Mouse (Mus musculus) hindbrain, embryonic 11.5 days (tissue): ENCODE data around the gene Tmub1. TPM values are rescaled to one million over a fixed set of nuclear protein-coding genes. Genes with fewer than 3 reads are reported as not detected.

ENCODE experiments used
- ATAC-seq: fragments of 200-750 bp; cut with Nextera tagmentation; 2 replicates; pipeline ENCODE4 v1.8.0; 2017; ENCODE audit warnings: mild to moderate bottlenecking, moderate TSS enrichment, moderate library complexity; ENCODE audit not compliant: low FRiP score
- DNase-seq: peaks from one replicate; pipeline ENCODE4 v3.0.0-alpha.2; 2015; ENCODE audit warnings: low spot score
- H3K27ac ChIP-seq: fragments of 300-500 bp; sonication (generic); 2 replicates; pipeline ENCODE4 v1.5.1; 2014; ENCODE audit warnings: mild to moderate bottlenecking, low read depth, low read length
- H3K27me3 ChIP-seq: fragments of 300-500 bp; sonication (generic); 2 replicates; pipeline ENCODE4 v1.6.1; 2014; ENCODE audit warnings: mild to moderate bottlenecking, low read length, moderate library complexity, mixed read lengths; ENCODE audit not compliant: control insufficient read depth, insufficient read depth
- H3K36me3 ChIP-seq: fragments of 300-500 bp; sonication (generic); 2 replicates; pipeline ENCODE4 v1.6.1; 2014; ENCODE audit warnings: mild to moderate bottlenecking, low read length, moderate library complexity, mixed read lengths; ENCODE audit not compliant: control insufficient read depth, insufficient read depth
- H3K4me1 ChIP-seq: fragments of 300-500 bp; sonication (generic); replicated peaks from 2 replicates; pipeline ENCODE4 v1.6.1; 2014; ENCODE audit warnings: low read length, mixed read lengths; ENCODE audit not compliant: control insufficient read depth, insufficient read depth
- H3K4me2 ChIP-seq: fragments of 300-500 bp; sonication (generic); replicated peaks from 2 replicates; pipeline ENCODE4 v1.6.1; 2014; ENCODE audit warnings: mild to moderate bottlenecking, low read depth, low read length
- H3K4me3 ChIP-seq: fragments of 300-500 bp; sonication (generic); 2 replicates; pipeline ENCODE4 v1.5.1; 2014; ENCODE audit warnings: low read depth, low read length
- H3K9ac ChIP-seq: fragments of 300-500 bp; sonication (generic); 2 replicates; pipeline ENCODE4 v1.6.1; 2014; ENCODE audit warnings: low read depth, low read length
- H3K9me3 ChIP-seq: fragments of 300-500 bp; sonication (generic); 2 replicates; pipeline ENCODE4 v1.6.1; 2016; ENCODE audit warnings: low read length; ENCODE audit not compliant: control insufficient read depth
- WGBS: fragments of 180-500 bp; shearing (Covaris S2); extraction: QIAGEN DNeasy Blood & Tissue Kit; methylation state at CpG from one replicate; pipeline ENCODE4 v1.1.7; 2014; 5-methylcytosine and 5-hydroxymethylcytosine counted together
- polyA plus RNA-seq: library from polyadenylated mRNA; unstranded; fragments of >200 nt; fragmentation: Nextera tagmentation; extraction: Ambion mirVana; gene quantifications from 2 replicates; pipeline ENCODE4 v1.2.1, GENCODE M21; 2014

Tmub1 gene
- polyA plus RNA-seq: 30.0 and 33.6 TPM in 2 replicates

DNA sequence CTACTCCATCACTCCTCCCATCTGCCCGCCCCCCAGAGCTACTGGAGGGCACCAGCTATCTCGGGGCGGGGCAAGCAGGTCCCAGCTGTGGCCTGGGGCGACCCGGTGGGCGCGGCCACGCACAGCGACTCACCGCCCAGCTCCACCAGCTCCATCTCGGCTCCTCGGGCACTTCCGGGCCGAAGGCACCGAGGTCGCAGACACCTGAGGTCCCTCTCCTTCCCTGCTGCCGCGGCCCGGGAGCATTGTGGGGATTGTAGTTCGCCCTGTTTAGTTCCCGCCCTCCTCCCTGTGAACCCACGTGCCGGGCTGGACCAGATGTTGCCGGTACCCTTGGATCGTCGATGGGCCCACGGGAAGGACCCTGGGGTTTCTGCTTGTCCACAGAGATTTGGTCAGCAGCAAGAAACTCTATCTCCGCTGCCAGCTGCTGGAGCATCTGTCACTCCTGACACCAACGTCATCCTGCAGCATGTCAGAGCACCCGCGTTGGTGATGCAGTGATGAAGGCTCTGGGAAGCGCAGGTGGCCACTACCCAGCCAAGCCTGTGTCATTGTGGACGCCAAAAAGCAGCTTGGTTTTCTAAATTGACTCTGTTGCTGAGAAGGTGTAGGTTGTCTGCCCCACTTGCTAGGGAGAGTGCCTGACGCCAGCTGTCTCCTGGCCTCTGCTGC is at the start of gene Tmub1:
Gene Tmub1, minus strand, starts transcription at position 231 of the 675 bp plus-strand sequence.
- H3K4me1 ChIP-seq: peaks cover 13% of the 10 kb centered on the region
- H3K9me3 ChIP-seq: no peaks in the 10 kb centered on the region
- H3K4me2 ChIP-seq: peak within 1 kb of the TSS; percentile 74
- H3K36me3 ChIP-seq: no peaks in the 10 kb centered on the region
- peak within 1 kb of the TSS; percentile 18; the same call in 1 of the 2 replicates for H3K27ac ChIP-seq
- peak within 1 kb of the TSS; percentile 52 for H3K4me3 ChIP-seq
- H3K27me3 ChIP-seq: no peaks in the 10 kb centered on the region; the same call in 1 of the 2 replicates
- peak within 1 kb of the TSS; percentile 65 for H3K9ac ChIP-seq
- ATAC-seq: peak; percentile 53
- DNase-seq: peak; percentile 87
- 3% methylated on average over 32 of the region's 34 CpGs for WGBS

DNA sequence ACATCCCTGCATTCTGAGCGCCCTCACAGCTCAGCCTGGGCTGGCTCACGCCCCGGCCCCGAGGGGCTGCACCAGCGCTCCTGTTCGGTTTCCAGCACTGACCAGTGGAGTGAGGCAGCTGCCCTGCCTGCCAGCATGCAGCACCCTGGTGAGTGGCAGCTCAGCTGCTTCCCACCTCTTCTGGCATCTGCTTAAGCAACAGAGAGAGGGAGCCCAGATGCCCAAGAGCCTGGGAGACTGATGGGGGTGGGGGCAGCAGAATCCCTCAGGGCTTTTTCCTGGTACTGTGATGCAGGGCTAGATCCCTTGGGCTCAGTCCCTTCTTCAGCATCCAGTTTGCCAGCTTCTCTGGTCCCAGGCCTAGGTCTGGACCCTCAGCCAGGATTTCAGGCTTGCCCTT is 49.1 kb upstream of the Tmub1 start:
- Histone ChIP-seq H3K9ac (no peak overlapping the region), H3K27ac (0 out of 2 replicates have a peak overlapping the region, but pooled peaks have one; percentile 24)
- 46% methylated on average over 6 of the region's 6 CpGs for WGBS

DNA sequence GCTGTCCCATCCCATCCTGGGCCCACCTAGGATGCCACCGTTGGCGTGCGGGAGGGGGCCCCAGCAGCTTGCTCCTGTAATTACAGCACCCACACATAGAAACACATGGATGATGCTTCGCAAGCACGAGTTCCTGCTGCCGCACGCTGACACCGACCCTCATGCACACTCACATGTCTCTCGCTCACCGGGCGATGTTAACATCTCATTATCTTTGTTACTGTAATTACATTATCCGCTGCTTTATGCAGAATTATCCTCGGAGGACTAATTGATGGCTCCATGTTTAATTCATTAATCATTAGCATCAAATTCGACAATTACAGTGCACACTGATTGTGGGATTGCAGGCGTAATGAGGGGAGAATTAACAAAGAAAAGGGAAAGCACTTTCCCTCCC is 47.4 kb upstream of the Tmub1 start:
- H3K4me2 ChIP-seq: no peak overlapping the region
- H3K9me3 ChIP-seq: no peaks in the 10 kb centered on the region
- DNase-seq: no peak
- peaks cover 16% of the 10 kb centered on the region for H3K36me3 ChIP-seq
- no peak for ATAC-seq
- H3K9ac ChIP-seq: no peak overlapping the region
- 87% methylated on average over 15 of the region's 15 CpGs for WGBS
- H3K4me3 ChIP-seq: no peak overlapping the region
- no peak overlapping the region for H3K27ac ChIP-seq
- H3K4me1 ChIP-seq: peaks cover 11% of the 10 kb centered on the region
- no peaks in the 10 kb centered on the region for H3K27me3 ChIP-seq

More for the DNA sequence above, 49.1 kb upstream of the Tmub1 start:
- Histone ChIP-seq H3K27me3 (no peaks in the 10 kb centered on the region), H3K4me2 (no peak overlapping the region), H3K9me3 (no peaks in the 10 kb centered on the region), H3K4me1 (peaks cover 11% of the 10 kb centered on the region), H3K4me3 (no peak overlapping the region), H3K36me3 (peaks cover 20% of the 10 kb centered on the region)
- DNase-seq (no peak), ATAC-seq (no peak)

DNA sequence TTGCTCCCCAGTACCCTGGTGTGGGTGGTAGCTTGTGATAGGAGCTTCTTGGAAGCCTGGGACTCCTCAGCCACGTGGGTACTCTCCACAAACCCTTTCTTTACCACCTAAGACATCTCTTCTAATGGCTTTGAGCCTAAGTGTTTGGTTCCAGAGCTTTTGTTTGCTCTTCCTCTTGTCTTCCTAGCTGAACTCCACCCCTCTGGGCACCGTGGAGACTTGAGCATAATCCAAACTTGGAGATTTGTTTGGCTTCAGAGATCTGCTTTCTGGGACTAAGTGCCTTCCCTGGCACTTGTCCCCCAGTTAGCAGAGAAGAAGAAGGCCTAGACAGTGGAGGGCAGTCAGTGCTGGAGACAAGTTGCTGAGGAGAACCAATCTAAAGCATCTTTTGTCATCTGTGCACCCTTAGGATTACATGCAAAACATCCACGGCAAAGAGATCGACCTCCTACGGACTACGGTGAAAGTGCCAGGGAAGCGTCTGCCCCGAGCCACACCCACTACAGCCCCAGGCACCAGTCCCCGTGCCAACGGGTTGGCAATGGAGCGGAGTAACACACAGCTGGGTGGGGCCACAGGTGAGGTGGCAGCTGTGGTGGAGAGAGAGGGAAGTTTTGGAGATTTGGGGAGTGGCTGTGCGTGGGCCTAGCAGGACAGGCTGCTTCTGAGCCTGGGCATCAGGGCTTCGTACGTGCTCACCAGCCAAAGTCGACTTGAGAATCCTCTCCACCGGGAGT is 45.1 kb upstream of the Tmub1 start:
- ATAC-seq: no peak

DNA sequence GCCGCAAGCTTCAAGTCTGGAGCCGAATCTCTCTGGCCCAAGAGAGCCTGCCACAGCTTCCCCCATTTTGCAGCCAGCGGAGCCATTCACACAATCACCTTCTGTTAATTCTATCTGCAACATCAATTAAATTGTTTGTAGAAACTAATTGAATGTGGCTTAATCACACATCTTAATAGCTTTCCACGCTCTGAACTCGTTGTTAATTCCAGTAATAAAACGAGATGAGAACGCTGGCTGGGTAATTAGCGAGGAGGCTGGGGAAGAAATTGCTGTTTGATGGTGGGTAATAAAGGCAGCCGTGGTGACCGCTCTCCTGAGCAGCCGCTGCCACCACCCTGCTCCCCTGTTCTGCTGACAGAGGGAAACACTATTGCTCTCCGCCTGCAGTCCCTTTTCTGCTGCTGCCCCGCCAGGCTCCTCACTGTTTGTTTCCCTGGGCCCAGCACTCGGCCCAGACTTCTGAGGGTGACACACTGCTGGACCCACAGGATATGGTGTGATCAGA is 42.8 kb upstream of the Tmub1 start:
- Histone ChIP-seq H3K4me1 (peaks cover 5% of the 10 kb centered on the region; the same call in 1 of the 2 replicates), H3K9me3 (no peaks in the 10 kb centered on the region), H3K4me3 (no peak overlapping the region), H3K9ac (no peak overlapping the region), H3K36me3 (peaks cover 18% of the 10 kb centered on the region), H3K27me3 (no peaks in the 10 kb centered on the region; the same call in 1 of the 2 replicates), H3K27ac (no peak overlapping the region), H3K4me2 (no peak overlapping the region)
- no peak for ATAC-seq
- 85% methylated on average over 14 of the region's 14 CpGs for WGBS
- no peak for DNase-seq

More for the DNA sequence above, 45.1 kb upstream of the Tmub1 start:
- Histone ChIP-seq H3K9ac (no peak overlapping the region), H3K4me2 (no peak overlapping the region), H3K36me3 (peaks cover 20% of the 10 kb centered on the region), H3K4me1 (peaks cover 6% of the 10 kb centered on the region), H3K9me3 (no peaks in the 10 kb centered on the region), H3K27ac (no peak overlapping the region), H3K4me3 (no peak overlapping the region), H3K27me3 (no peaks in the 10 kb centered on the region)
- WGBS: 89% methylated on average over 16 of the region's 16 CpGs
- no peak for DNase-seq

DNA sequence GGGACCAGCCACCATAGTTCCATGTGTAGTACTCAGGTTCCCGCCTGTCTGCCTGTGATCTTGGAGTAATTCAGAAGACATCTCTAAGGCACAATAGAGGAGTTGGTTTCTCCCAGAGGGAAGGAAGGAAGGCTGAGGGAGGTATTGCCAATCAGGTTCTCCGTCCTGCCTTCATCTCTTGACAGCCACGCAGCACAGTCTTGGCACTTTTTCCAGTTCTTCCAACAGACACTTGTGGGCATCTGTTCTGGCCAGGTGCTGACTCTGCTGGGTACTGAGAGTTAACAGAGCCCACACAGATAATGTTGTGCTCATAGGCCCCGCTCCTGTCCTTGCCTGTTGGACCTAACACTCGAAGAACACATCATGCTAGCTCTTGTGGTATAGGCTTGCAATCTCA is 39.1 kb upstream of the Tmub1 start:
- Histone ChIP-seq H3K27ac (no peak overlapping the region), H3K9ac (no peak overlapping the region), H3K4me2 (no peak overlapping the region), H3K9me3 (no peaks in the 10 kb centered on the region), H3K36me3 (peaks cover 7% of the 10 kb centered on the region), H3K4me3 (no peak overlapping the region), H3K27me3 (no peaks in the 10 kb centered on the region; the same call in 1 of the 2 replicates), H3K4me1 (peaks cover 21% of the 10 kb centered on the region)
- DNase-seq: no peak
- 94% methylated on average over 5 of the region's 5 CpGs for WGBS
- ATAC-seq: no peak

DNA sequence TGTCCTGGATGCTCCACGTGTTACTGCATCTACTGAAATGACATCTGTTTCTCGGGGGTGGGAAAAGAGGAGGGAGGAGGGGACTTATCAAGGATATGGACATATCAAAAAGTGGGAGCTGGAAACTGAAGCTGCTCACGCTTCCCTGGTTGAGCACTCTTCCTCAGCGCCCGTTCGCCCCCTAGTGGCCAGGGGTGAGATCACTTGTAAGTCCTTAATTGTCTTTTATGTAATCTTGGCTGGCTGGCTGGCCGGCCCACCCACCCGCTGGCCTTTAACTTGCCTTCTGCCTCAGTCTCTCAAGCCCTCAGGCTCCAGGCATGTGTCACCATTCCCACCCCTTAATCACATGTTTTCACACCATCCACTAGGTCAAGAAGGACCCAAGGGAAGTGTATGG is 38.4 kb upstream of the Tmub1 start:
- ATAC-seq (no peak), DNase-seq (peak; percentile 96)
- no peak overlapping the region for H3K9ac ChIP-seq
- H3K36me3 ChIP-seq: peaks cover 4% of the 10 kb centered on the region
- no peak overlapping the region for H3K27ac ChIP-seq
- 3% methylated on average over 8 of the region's 8 CpGs for WGBS
- peaks cover 26% of the 10 kb centered on the region for H3K4me1 ChIP-seq
- H3K4me2 ChIP-seq: no peak overlapping the region
- H3K4me3 ChIP-seq: no peak overlapping the region
- H3K27me3 ChIP-seq: no peaks in the 10 kb centered on the region; the same call in 1 of the 2 replicates
- H3K9me3 ChIP-seq: no peaks in the 10 kb centered on the region

DNA sequence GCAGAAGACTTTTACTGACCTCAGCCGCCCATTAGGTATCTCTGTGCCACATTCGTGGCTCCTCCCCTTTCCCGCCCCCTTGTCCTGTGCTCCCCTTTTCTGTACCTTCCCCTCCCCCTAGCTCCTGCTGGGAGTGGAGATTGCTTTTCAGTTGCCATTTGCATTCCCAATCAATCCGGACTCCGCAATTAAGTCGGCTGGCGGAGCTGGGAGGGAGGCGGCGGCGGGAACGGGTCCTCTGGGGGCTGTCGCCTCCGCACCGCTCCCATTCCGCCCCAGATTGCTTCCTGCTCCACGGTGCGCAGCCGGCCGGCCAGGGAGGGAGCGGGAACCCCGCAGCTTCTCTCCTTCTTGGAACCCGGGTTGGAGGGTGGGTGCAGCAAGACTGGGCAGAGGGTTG is 37.3 kb upstream of the Tmub1 start:
- peak overlapping the region; percentile 18 for H3K4me2 ChIP-seq
- H3K4me3 ChIP-seq: no peak overlapping the region
- H3K27me3 ChIP-seq: no peaks in the 10 kb centered on the region; the same call in 1 of the 2 replicates
- H3K9ac ChIP-seq: peak overlapping the region; percentile 23; the same call in 1 of the 2 replicates
- WGBS: 17% methylated on average over 22 of the region's 22 CpGs
- ATAC-seq (peak; percentile 13; the same call in 1 of the 2 replicates), DNase-seq (peak; percentile 49)
- peak overlapping the region; percentile 47; the same call in 1 of the 2 replicates for H3K27ac ChIP-seq
- peaks cover 8% of the 10 kb centered on the region for H3K36me3 ChIP-seq
- H3K4me1 ChIP-seq: peaks cover 32% of the 10 kb centered on the region
- H3K9me3 ChIP-seq: no peaks in the 10 kb centered on the region
